Mouse (Mus musculus): ENCODE results near the gene Plin4. TPM values are rescaled to one million over a fixed set of nuclear protein-coding genes. Genes with fewer than 3 reads are reported as not detected.

Plin4 gene
- polyA plus RNA-seq, 1 experiment: 3.0 TPM

- 0 out of 2 replicates have a peak, but pooled peaks cover 4% of the 10 kb centered on the region for H3K27me3 ChIP-seq (ENCODE audit: control insufficient read depth, insufficient read depth, low read length)
- no peak overlapping the region for H3K4me3 ChIP-seq (ENCODE audit: extremely low read depth, insufficient read depth, insufficient read length)
- TF ChIP-seq POLR2A (IDR thresholded peaks at IDR 0.05; ENCODE audit: low read depth, low read length): no peak
- TF ChIP-seq CTCF (IDR thresholded peaks at IDR 0.05; ENCODE audit: extremely low read depth, insufficient read depth, insufficient read length, insufficient replicate concordance): no peak
- no peaks in the 10 kb centered on the region for H3K36me3 ChIP-seq (ENCODE audit: control insufficient read depth, insufficient read depth, low read length)
- no peak overlapping the region for H3K27ac ChIP-seq (ENCODE audit: insufficient read depth, low read length)
- no peak for DNase-seq (ENCODE audit: low read depth in 1 of 2, low spot score in 2 of 2)
- WGBS: 43% methylated on average over 15 of the region's 15 CpGs
- no peaks in the 10 kb centered on the region; the same call in 1 of the 2 replicates for H3K4me1 ChIP-seq (ENCODE audit: control insufficient read depth, insufficient read depth, insufficient read length)
These were observed 18.6 kb upstream of the Plin4 start for GRCm38 (mm10) chr17:56128246-56128645.

- Histone ChIP-seq H3K4me3 (ENCODE audit: extremely low read depth, insufficient read depth, insufficient read length) (no peak overlapping the region), H3K36me3 (ENCODE audit: control insufficient read depth, insufficient read depth, low read length) (no peaks in the 10 kb centered on the region), H3K4me1 (ENCODE audit: control insufficient read depth, insufficient read depth, insufficient read length) (no peaks in the 10 kb centered on the region; the same call in 1 of the 2 replicates), H3K27me3 (ENCODE audit: control insufficient read depth, insufficient read depth, low read length) (0 out of 2 replicates have a peak, but pooled peaks cover 4% of the 10 kb centered on the region), H3K27ac (ENCODE audit: insufficient read depth, low read length) (no peak overlapping the region)
- no peak for TF ChIP-seq POLR2A (IDR thresholded peaks at IDR 0.05; ENCODE audit: low read depth, low read length)
- no peak for TF ChIP-seq CTCF (IDR thresholded peaks at IDR 0.05; ENCODE audit: extremely low read depth, insufficient read depth, insufficient read length, insufficient replicate concordance)
- 81% methylated on average over 11 of the region's 11 CpGs for WGBS
- no peak for DNase-seq (ENCODE audit: low read depth in 1 of 2, low spot score in 2 of 2)
These were observed 16.6 kb upstream of the Plin4 start for GRCm38 (mm10) chr17:56126175-56126574.

DNA sequence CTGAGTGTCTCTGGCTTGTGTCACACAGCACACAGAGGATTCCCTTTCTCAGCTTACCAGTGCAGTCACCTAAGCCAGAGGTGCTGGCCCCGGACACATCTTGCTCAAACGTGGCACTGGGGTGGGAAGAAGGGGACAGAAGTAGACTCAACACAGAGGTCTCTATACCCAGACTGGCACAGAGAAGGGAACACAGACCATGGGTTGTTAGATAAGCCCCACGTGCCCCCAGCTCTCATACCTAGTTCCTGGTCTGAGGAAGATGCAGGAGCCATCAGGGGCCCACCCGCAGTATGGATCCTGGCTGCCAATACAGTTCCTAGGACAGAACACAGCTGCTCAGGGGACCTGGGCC lies 15.7 kb upstream of the Plin4 start:
- Histone ChIP-seq H3K27ac (ENCODE audit: insufficient read depth, low read length) (no peak overlapping the region), H3K4me1 (ENCODE audit: control insufficient read depth, insufficient read depth, insufficient read length) (no peaks in the 10 kb centered on the region; the same call in 1 of the 2 replicates), H3K4me3 (ENCODE audit: extremely low read depth, insufficient read depth, insufficient read length) (no peak overlapping the region), H3K27me3 (ENCODE audit: control insufficient read depth, insufficient read depth, low read length) (0 out of 2 replicates have a peak, but pooled peaks cover 8% of the 10 kb centered on the region), H3K36me3 (ENCODE audit: control insufficient read depth, insufficient read depth, low read length) (no peaks in the 10 kb centered on the region)
- no peak for DNase-seq (ENCODE audit: low read depth in 1 of 2, low spot score in 2 of 2)
- WGBS: 92% methylated on average over 4 of the region's 4 CpGs
- TF ChIP-seq CTCF (IDR thresholded peaks at IDR 0.05; ENCODE audit: extremely low read depth, insufficient read depth, insufficient read length, insufficient replicate concordance) (no peak), POLR2A (IDR thresholded peaks at IDR 0.05; ENCODE audit: low read depth, low read length) (no peak)

- H3K27me3 ChIP-seq (ENCODE audit: control insufficient read depth, insufficient read depth, low read length): peaks cover 11% of the 10 kb centered on the region; the same call in 1 of the 2 replicates
- H3K27ac ChIP-seq (ENCODE audit: insufficient read depth, low read length): no peak overlapping the region
- no peak for TF ChIP-seq POLR2A (IDR thresholded peaks at IDR 0.05; ENCODE audit: low read depth, low read length)
- TF ChIP-seq CTCF (IDR thresholded peaks at IDR 0.05; ENCODE audit: extremely low read depth, insufficient read depth, insufficient read length, insufficient replicate concordance): peak; percentile 70; the same call in 1 of the 2 replicates
- 51% methylated on average over 59 of the region's 59 CpGs for whole genome bisulfite sequencing
- H3K4me3 ChIP-seq (ENCODE audit: extremely low read depth, insufficient read depth, insufficient read length): peak overlapping the region; percentile 29; the same call in 1 of the 2 replicates
- peak in 1 of 2 experiments; percentile 37 for DNase-seq (ENCODE audit: low read depth in 1 of 2, low spot score in 2 of 2)
- no peaks in the 10 kb centered on the region; the same call in 1 of the 2 replicates for H3K4me1 ChIP-seq (ENCODE audit: control insufficient read depth, insufficient read depth, insufficient read length)
- no peaks in the 10 kb centered on the region for H3K36me3 ChIP-seq (ENCODE audit: control insufficient read depth, insufficient read depth, low read length)
These were observed 15.0 kb upstream of the Plin4 start for GRCm38 (mm10) chr17:56124377-56125275.

GRCm38 (mm10) chr17:56123681-56124340 lies 14.2 kb upstream of the Plin4 start:
- peaks cover 11% of the 10 kb centered on the region for H3K27me3 ChIP-seq (ENCODE audit: control insufficient read depth, insufficient read depth, low read length)
- no peak for DNase-seq (ENCODE audit: low read depth in 1 of 2, low spot score in 2 of 2)
- no peaks in the 10 kb centered on the region; the same call in 1 of the 2 replicates for H3K4me1 ChIP-seq (ENCODE audit: control insufficient read depth, insufficient read depth, insufficient read length)
- TF ChIP-seq POLR2A (IDR thresholded peaks at IDR 0.05; ENCODE audit: low read depth, low read length): no peak
- TF ChIP-seq CTCF (IDR thresholded peaks at IDR 0.05; ENCODE audit: extremely low read depth, insufficient read depth, insufficient read length, insufficient replicate concordance): no peak
- WGBS: 69% methylated on average over 59 of the region's 59 CpGs
- no peak overlapping the region for H3K4me3 ChIP-seq (ENCODE audit: extremely low read depth, insufficient read depth, insufficient read length)
- no peaks in the 10 kb centered on the region for H3K36me3 ChIP-seq (ENCODE audit: control insufficient read depth, insufficient read depth, low read length)
- H3K27ac ChIP-seq (ENCODE audit: insufficient read depth, low read length): no peak overlapping the region

- TF ChIP-seq POLR2A (IDR thresholded peaks at IDR 0.05; ENCODE audit: low read depth, low read length) (no peak), CTCF (IDR thresholded peaks at IDR 0.05; ENCODE audit: extremely low read depth, insufficient read depth, insufficient read length, insufficient replicate concordance) (no peak)
- no peak overlapping the region for H3K27ac ChIP-seq (ENCODE audit: insufficient read depth, low read length)
- no peaks in the 10 kb centered on the region for H3K36me3 ChIP-seq (ENCODE audit: control insufficient read depth, insufficient read depth, low read length)
- H3K4me1 ChIP-seq (ENCODE audit: control insufficient read depth, insufficient read depth, insufficient read length): no peaks in the 10 kb centered on the region; the same call in 1 of the 2 replicates
- no peak for DNase-seq (ENCODE audit: low read depth in 1 of 2, low spot score in 2 of 2)
- H3K4me3 ChIP-seq (ENCODE audit: extremely low read depth, insufficient read depth, insufficient read length): no peak overlapping the region
- H3K27me3 ChIP-seq (ENCODE audit: control insufficient read depth, insufficient read depth, low read length): peaks cover 14% of the 10 kb centered on the region
- WGBS: 95% methylated on average over 12 of the region's 12 CpGs
These were observed 13.6 kb upstream of the Plin4 start for GRCm38 (mm10) chr17:56123161-56123560.
